Mouse (Mus musculus) mouse trophoblast stem cell (cell line): ENCODE measurements around the gene 1810009A15Rik.
"Not testable (repeated sequence)": the region's sequence is repeated elsewhere in the genome, so short reads cannot be mapped to it uniquely, and the experiment has no call there.

ENCODE experiments used
- in situ Hi-C, 2 experiments: fragments of 300-500 bp; cut with MseI, MboI; formaldehyde crosslinking; loops; 2 replicates in 1 of 2; 3 replicates in 1 of 2; pipeline ENCODE4 v1.15.1; 2025

Gene 1810009A15Rik

GRCm38 (mm10) chr19:8872266-8872840 is 16.3 kb upstream of the 1810009A15Rik start:
- in situ Hi-C loops, result no loop called here

- in situ Hi-C loops, result no loop called here
Measured at GRCm38 (mm10) chr19:8875031-8875430, 13.6 kb upstream of the 1810009A15Rik start.

GRCm38 (mm10) chr19:8880311-8881033 is 8.2 kb upstream of the 1810009A15Rik start, which contains the start of gene Uqcc3:
Gene Uqcc3 (minus strand): TSS chr19:8880923.
- in situ Hi-C loops, result no loop called here

- in situ Hi-C loops, result no loop called here
Measured at GRCm38 (mm10) chr19:8881034-8881392, 7.6 kb upstream of the 1810009A15Rik start.

GRCm38 (mm10) chr19:8883616-8884015 is 5.0 kb upstream of the 1810009A15Rik start, which contains the start of the genes Lbhd1 and Gm49403:
Gene Lbhd1 (plus strand): TSS chr19:8883732.
Gene Gm49403 (plus strand): TSS chr19:8883930.
- in situ Hi-C loops, result no loop called here

- in situ Hi-C loops, result no loop called here
Measured at GRCm38 (mm10) chr19:8886916-8887584, 1.6 kb upstream of the 1810009A15Rik start.

GRCm38 (mm10) chr19:8887585-8888463 is 829 bp upstream of the 1810009A15Rik start:
- in situ Hi-C loops, result no loop called here

- in situ Hi-C loops, result no loop called here
Measured at GRCm38 (mm10) chr19:8892829-8893766, 4.4 kb downstream of the 1810009A15Rik start, which contains the start of gene Ints5. Gene Ints5 (plus strand): TSS chr19:8893005.

GRCm38 (mm10) chr19:8895397-8895960 is 6.8 kb downstream of the 1810009A15Rik start:
- in situ Hi-C loops, result no loop called here

- in situ Hi-C loops, result not testable (repeated sequence)
Measured at GRCm38 (mm10) chr19:8896231-8896630, 7.6 kb downstream of the 1810009A15Rik start.

GRCm38 (mm10) chr19:8897211-8897864 is 8.7 kb downstream of the 1810009A15Rik start:
- in situ Hi-C loops, result not testable (repeated sequence)

- in situ Hi-C loops, result no loop called here
Measured at GRCm38 (mm10) chr19:8897865-8898495, 9.3 kb downstream of the 1810009A15Rik start, which contains the start of gene Ganab. Gene Ganab (plus strand): TSS chr19:8898071.

GRCm38 (mm10) chr19:8898576-8898975 is 9.9 kb downstream of the 1810009A15Rik start:
- in situ Hi-C loops, result no loop called here

- in situ Hi-C loops, result no loop called here
Measured at GRCm38 (mm10) chr19:8899079-8899478, 10.4 kb downstream of the 1810009A15Rik start.

- in situ Hi-C loops, result no loop called here
Measured at GRCm38 (mm10) chr19:8903412-8903811, 14.8 kb downstream of the 1810009A15Rik start.

- in situ Hi-C loops, result no loop called here
Measured at GRCm38 (mm10) chr19:8908531-8908930, 19.9 kb downstream of the 1810009A15Rik start.

- in situ Hi-C loops, result no loop called here
Measured at GRCm38 (mm10) chr19:8911810-8912209, 23.2 kb downstream of the 1810009A15Rik start.

GRCm38 (mm10) chr19:8914212-8914611 is 25.6 kb downstream of the 1810009A15Rik start:
- in situ Hi-C loops, result no loop called here

- in situ Hi-C loops, result no loop called here
Measured at GRCm38 (mm10) chr19:8919000-8919399, 30.3 kb downstream of the 1810009A15Rik start.
